Mouse (Mus musculus): ENCODE results near the gene Tnc. TPM values are rescaled to one million over a fixed set of nuclear protein-coding genes. Genes with fewer than 3 reads are reported as not detected.

The Tnc gene
- polyA plus RNA-seq, 1 experiment from 2014 or later, result 11.2 TPM

DNA sequence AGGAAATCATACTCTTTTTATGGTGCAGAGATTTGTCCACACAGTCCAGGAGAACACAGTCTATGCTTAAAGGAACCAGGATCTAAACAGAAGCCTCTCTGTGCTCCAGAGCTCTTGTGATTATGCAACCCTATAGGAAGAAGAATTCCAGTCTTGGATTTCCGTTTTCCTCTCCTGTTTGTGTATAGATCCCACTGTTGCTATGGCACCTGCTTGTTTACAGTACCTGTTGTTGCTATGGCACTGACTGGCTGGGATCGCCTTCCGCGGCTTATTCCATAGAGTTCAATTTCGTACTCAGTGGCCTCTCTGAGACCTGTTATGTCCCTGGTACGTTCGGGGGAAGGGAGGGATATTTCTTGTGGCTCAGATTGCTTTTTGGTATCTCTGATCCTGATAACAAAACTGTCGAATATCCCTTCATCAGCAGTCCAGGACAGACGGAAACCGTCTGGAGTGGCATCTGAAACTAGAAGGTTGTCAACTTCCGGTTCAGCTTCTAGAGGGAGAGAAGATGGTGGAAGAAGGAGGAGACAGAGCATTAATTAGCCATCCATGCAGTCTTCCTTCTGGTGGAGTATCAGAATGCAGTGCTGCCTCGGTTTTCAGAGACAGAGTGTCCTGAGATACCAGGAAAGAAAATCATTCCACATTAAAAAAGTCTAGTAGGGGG lies 64.3 kb downstream of the Tnc start:
- 0 out of 2 replicates have a peak overlapping the region, but pooled peaks have one; percentile 0 for H3K4me2 ChIP-seq (replicated peaks; ENCODE audit: low read depth)
- TF ChIP-seq CTCF (IDR thresholded peaks at IDR 0.05; ENCODE audit: low read depth), result no peak
- H3K4me3 ChIP-seq (ENCODE audit: low read depth, low read length), result no peak overlapping the region
- H3K9me3 ChIP-seq (ENCODE audit: control insufficient read depth), result no peaks in the 10 kb centered on the region
- H3K36me3 ChIP-seq (ENCODE audit: control insufficient read depth, insufficient read depth), result no peaks in the 10 kb centered on the region
- no peak overlapping the region for H3K27ac ChIP-seq (ENCODE audit: low read depth, low read length)
- 0 out of 2 replicates have a peak, but pooled peaks cover 3% of the 10 kb centered on the region for H3K4me1 ChIP-seq (replicated peaks; ENCODE audit: control insufficient read depth, insufficient read depth, low read length)
- no peak overlapping the region for H3K9ac ChIP-seq (ENCODE audit: low read depth, low read length)
- ATAC-seq, result peak; percentile 38; the same call in 1 of the 2 replicates
- 46% methylated on average over 12 of the region's 12 CpGs for WGBS
- no peaks in the 10 kb centered on the region for H3K27me3 ChIP-seq (replicated peaks; ENCODE audit: control insufficient read depth, insufficient read depth, low read length)

DNA sequence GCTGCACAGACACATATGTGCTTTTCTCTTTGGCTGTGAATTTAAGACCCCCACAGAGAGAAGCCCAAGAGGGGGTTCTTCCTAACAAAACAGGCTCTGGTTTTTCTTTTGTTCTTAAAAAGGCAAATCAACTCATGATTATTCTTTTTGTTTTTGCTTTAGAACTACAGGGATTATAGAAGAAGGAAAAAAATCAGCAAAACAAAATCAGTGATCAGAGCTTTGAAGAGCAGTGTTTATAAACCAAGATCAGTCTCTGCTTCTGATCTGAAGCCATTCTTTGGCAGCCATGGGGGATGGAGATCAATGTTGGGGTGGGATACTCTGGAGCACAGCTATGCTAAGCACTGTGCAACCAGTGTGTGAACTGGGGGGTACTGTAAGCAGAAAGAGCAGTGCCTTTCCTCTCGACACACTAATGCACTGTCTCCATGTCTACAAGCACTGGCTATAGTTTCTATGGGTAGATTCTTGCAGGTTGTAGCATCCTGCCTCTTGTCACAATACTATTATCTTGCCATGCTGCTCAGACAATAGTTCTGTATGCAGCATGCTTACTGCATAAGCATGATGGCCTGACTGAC lies 66.5 kb downstream of the Tnc start:
- Histone ChIP-seq H3K4me2 (replicated peaks; ENCODE audit: low read depth) (no peak overlapping the region), H3K9me3 (ENCODE audit: control insufficient read depth) (no peaks in the 10 kb centered on the region), H3K4me3 (ENCODE audit: low read depth, low read length) (no peak overlapping the region), H3K27ac (ENCODE audit: low read depth, low read length) (no peak overlapping the region), H3K27me3 (replicated peaks; ENCODE audit: control insufficient read depth, insufficient read depth, low read length) (no peaks in the 10 kb centered on the region), H3K9ac (ENCODE audit: low read depth, low read length) (no peak overlapping the region), H3K36me3 (ENCODE audit: control insufficient read depth, insufficient read depth) (no peaks in the 10 kb centered on the region), H3K4me1 (replicated peaks; ENCODE audit: control insufficient read depth, insufficient read depth, low read length) (0 out of 2 replicates have a peak, but pooled peaks cover 3% of the 10 kb centered on the region)
- no peak for ATAC-seq
- no peak for TF ChIP-seq CTCF (IDR thresholded peaks at IDR 0.05; ENCODE audit: low read depth)
- WGBS, result 71% methylated on average over 1 of the region's 1 CpGs

DNA sequence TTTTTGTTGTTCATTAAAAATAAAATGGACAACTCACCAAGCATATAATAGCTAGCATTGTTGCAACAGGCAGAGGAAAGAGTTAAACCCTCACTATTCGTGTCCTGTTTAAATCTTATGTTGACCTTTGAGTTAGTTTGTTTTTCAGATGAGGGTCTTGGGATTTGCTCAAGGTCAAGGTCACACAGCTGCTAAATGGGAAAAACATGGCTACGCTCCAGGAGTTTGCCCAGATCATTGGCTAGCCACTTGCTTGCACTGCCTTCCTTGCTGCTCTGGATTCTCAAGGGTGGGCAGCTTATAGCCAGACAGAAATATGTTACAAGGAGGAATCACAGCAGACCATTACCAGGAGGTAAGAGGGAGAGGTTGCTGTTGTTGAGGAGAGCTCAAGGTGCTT lies 67.2 kb downstream of the Tnc start:
- Histone ChIP-seq H3K27ac (ENCODE audit: low read depth, low read length) (no peak overlapping the region), H3K4me1 (replicated peaks; ENCODE audit: control insufficient read depth, insufficient read depth, low read length) (0 out of 2 replicates have a peak, but pooled peaks cover 3% of the 10 kb centered on the region), H3K36me3 (ENCODE audit: control insufficient read depth, insufficient read depth) (no peaks in the 10 kb centered on the region), H3K9ac (ENCODE audit: low read depth, low read length) (no peak overlapping the region), H3K4me2 (replicated peaks; ENCODE audit: low read depth) (no peak overlapping the region), H3K4me3 (ENCODE audit: low read depth, low read length) (no peak overlapping the region), H3K27me3 (replicated peaks; ENCODE audit: control insufficient read depth, insufficient read depth, low read length) (no peaks in the 10 kb centered on the region), H3K9me3 (ENCODE audit: control insufficient read depth) (no peaks in the 10 kb centered on the region)
- TF ChIP-seq CTCF (IDR thresholded peaks at IDR 0.05; ENCODE audit: low read depth), result no peak
- WGBS, result 35% methylated on average over 2 of the region's 2 CpGs
- ATAC-seq, result no peak

DNA sequence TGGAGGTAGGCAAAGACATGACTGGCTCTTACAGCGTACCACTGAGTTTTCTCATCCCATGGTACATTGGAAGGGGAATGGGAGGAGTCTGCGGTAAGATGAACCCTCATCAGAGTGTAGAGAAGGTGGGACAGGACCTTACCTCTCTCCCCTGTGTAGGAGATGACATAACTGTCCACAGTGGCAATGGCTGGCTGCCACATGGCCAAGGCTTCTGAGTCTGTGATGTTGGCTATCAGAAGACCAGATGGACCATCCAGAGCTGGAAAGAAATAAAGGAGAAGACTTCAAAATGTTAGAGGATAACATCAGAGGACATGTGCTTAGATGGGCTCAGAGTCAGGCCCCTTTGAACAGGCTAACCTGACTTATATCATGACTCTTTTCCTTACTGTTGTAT lies 74.3 kb downstream of the Tnc start:
- 98% methylated on average over 2 of the region's 2 CpGs for WGBS
- H3K4me2 ChIP-seq (replicated peaks; ENCODE audit: low read depth), result no peak overlapping the region
- no peaks in the 10 kb centered on the region for H3K27me3 ChIP-seq (replicated peaks; ENCODE audit: control insufficient read depth, insufficient read depth, low read length)
- no peak overlapping the region for H3K9ac ChIP-seq (ENCODE audit: low read depth, low read length)
- no peaks in the 10 kb centered on the region for H3K4me1 ChIP-seq (replicated peaks; ENCODE audit: control insufficient read depth, insufficient read depth, low read length)
- ATAC-seq, result no peak
- H3K9me3 ChIP-seq (ENCODE audit: control insufficient read depth), result no peaks in the 10 kb centered on the region
- no peak overlapping the region for H3K4me3 ChIP-seq (ENCODE audit: low read depth, low read length)
- no peaks in the 10 kb centered on the region for H3K36me3 ChIP-seq (ENCODE audit: control insufficient read depth, insufficient read depth)
- TF ChIP-seq CTCF (IDR thresholded peaks at IDR 0.05; ENCODE audit: low read depth), result no peak
- no peak overlapping the region for H3K27ac ChIP-seq (ENCODE audit: low read depth, low read length)

DNA sequence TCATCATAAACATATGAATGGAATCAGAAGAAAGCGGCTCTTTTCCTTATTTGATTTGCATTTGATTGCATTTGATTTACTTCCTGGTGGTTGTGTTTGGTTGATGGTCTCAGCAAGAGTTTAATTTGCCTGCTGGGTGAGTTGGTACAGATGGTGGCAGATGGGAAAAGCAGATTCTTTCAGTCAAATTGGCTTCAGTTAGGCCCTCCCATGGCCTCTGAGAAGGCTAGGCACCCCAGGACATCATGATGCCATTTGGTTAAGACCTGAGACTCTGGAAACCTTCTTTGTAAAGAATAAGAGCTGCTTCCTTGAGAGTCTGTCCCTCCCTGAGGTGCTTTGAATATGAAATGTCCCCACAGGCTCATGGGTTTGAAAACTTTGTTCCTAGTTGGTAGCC lies 75.1 kb downstream of the Tnc start:
- Histone ChIP-seq H3K4me3 (ENCODE audit: low read depth, low read length) (no peak overlapping the region), H3K27me3 (replicated peaks; ENCODE audit: control insufficient read depth, insufficient read depth, low read length) (no peaks in the 10 kb centered on the region), H3K4me1 (replicated peaks; ENCODE audit: control insufficient read depth, insufficient read depth, low read length) (no peaks in the 10 kb centered on the region), H3K9me3 (ENCODE audit: control insufficient read depth) (no peaks in the 10 kb centered on the region), H3K9ac (ENCODE audit: low read depth, low read length) (no peak overlapping the region), H3K4me2 (replicated peaks; ENCODE audit: low read depth) (no peak overlapping the region), H3K36me3 (ENCODE audit: control insufficient read depth, insufficient read depth) (no peaks in the 10 kb centered on the region), H3K27ac (ENCODE audit: low read depth, low read length) (no peak overlapping the region)
- WGBS, result 79% methylated on average over 1 of the region's 1 CpGs
- ATAC-seq, result no peak
- no peak for TF ChIP-seq CTCF (IDR thresholded peaks at IDR 0.05; ENCODE audit: low read depth)

DNA sequence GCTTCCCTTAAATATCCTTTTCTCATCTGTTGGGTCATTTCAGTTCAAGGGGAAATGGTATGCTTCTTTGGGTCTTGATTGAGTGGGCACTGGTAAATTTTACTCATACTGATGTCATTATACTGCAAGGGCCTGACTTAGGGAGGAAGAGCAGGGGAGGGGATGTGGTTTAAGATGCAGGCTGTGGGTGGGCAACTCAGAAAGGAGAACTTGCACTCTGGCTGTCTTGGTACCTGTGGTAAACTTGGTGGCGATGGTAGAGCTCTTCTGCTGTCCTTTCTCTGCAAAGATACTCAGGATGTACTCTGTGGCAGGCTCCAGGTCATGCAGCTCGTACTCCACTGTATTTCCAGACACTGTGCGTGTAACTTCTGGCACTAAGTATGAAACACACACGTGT lies 75.9 kb downstream of the Tnc start:
- Histone ChIP-seq H3K36me3 (ENCODE audit: control insufficient read depth, insufficient read depth) (no peaks in the 10 kb centered on the region), H3K4me1 (replicated peaks; ENCODE audit: control insufficient read depth, insufficient read depth, low read length) (no peaks in the 10 kb centered on the region), H3K4me3 (ENCODE audit: low read depth, low read length) (no peak overlapping the region), H3K9ac (ENCODE audit: low read depth, low read length) (no peak overlapping the region), H3K27me3 (replicated peaks; ENCODE audit: control insufficient read depth, insufficient read depth, low read length) (no peaks in the 10 kb centered on the region), H3K27ac (ENCODE audit: low read depth, low read length) (no peak overlapping the region), H3K9me3 (ENCODE audit: control insufficient read depth) (no peaks in the 10 kb centered on the region), H3K4me2 (replicated peaks; ENCODE audit: low read depth) (no peak overlapping the region)
- 88% methylated on average over 4 of the region's 4 CpGs for WGBS
- no peak for ATAC-seq
- TF ChIP-seq CTCF (IDR thresholded peaks at IDR 0.05; ENCODE audit: low read depth), result no peak

Data from intestine, postnatal 0 days (tissue).